Mouse (Mus musculus) heart, embryonic 12.5 days (tissue): ENCODE data around the gene Gm42417. TPM values are rescaled to one million over a fixed set of nuclear protein-coding genes. Genes with fewer than 3 reads are reported as not detected.

Experiments used
- ATAC-seq: fragments of 200-750 bp; cut with Nextera tagmentation; 2 replicates; pipeline ENCODE4 v1.8.0; 2017; ENCODE audit warnings: moderate TSS enrichment, moderate library complexity; ENCODE audit not compliant: insufficient number of reproducible peaks, low FRiP score
- H3K27ac ChIP-seq: fragments of 300-500 bp; sonication (generic); 2 replicates; pipeline ENCODE4 v1.5.1; 2016; ENCODE audit warnings: mild to moderate bottlenecking, moderate library complexity; ENCODE audit not compliant: poor library complexity, severe bottlenecking
- H3K27me3 ChIP-seq: fragments of 300-500 bp; sonication (generic); replicated peaks from 2 replicates; pipeline ENCODE4 v1.6.1; 2016; ENCODE audit warnings: mild to moderate bottlenecking, moderate library complexity
- H3K36me3 ChIP-seq: fragments of 300-500 bp; sonication (generic); 2 replicates; pipeline ENCODE4 v1.6.1; 2016; ENCODE audit warnings: mild to moderate bottlenecking, moderate library complexity
- H3K4me1 ChIP-seq: fragments of 300-500 bp; sonication (generic); replicated peaks from 2 replicates; pipeline ENCODE4 v1.6.1; 2016; ENCODE audit warnings: mild to moderate bottlenecking
- H3K4me2 ChIP-seq: fragments of 300-500 bp; sonication (generic); 2 replicates; pipeline ENCODE4 v1.6.1; 2016; ENCODE audit warnings: mild to moderate bottlenecking, moderate library complexity
- H3K4me3 ChIP-seq: fragments of 300-500 bp; sonication (generic); 2 replicates; pipeline ENCODE4 v1.5.1; 2016; ENCODE audit warnings: mild to moderate bottlenecking
- H3K9ac ChIP-seq: fragments of 300-500 bp; sonication (generic); 2 replicates; pipeline ENCODE4 v1.6.1; 2016; ENCODE audit warnings: mild to moderate bottlenecking, moderate library complexity
- H3K9me3 ChIP-seq: fragments of 300-500 bp; sonication (generic); replicated peaks from 2 replicates; pipeline ENCODE4 v1.6.1; 2016; ENCODE audit warnings: mild to moderate bottlenecking, moderate library complexity
- WGBS: fragments of 180-500 bp; shearing (Covaris S2); methylation state at CpG from one replicate; pipeline ENCODE4 v1.1.7; 2016; 5-methylcytosine and 5-hydroxymethylcytosine counted together
- polyA plus RNA-seq: library from polyadenylated mRNA; unstranded; fragments of >200 nt; fragmentation: Nextera tagmentation; extraction: Ambion mirVana; gene quantifications from 2 replicates; pipeline ENCODE4 v1.2.1, GENCODE M21; 2016

Gene Gm42417
- polyA plus RNA-seq, 1 experiment from 2014 or later: 0.40 TPM

DNA sequence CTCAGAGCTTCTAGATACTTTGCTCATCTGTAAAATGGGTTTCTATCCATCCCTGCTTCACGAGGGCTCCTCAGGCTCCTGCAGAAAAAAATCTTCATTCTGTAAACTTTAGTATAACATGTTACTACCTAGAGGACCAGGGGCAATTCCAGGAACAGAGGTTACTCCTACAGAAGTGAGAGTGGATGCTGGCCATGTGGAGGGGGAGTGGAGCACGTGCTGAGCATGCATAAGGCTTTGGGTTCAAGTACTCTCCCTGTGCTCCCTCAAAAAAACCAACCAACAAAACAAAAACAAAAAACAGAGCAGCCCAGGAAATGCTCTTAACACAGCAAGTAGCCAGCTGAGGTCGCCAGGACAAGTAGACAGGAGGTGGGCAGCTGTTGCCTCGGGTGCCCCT, 24.4 kb upstream of the Gm42417 start:
- H3K4me3 ChIP-seq: no peak overlapping the region
- H3K9ac ChIP-seq: no peak overlapping the region
- no peaks in the 10 kb centered on the region for H3K9me3 ChIP-seq
- no peaks in the 10 kb centered on the region for H3K36me3 ChIP-seq
- H3K27me3 ChIP-seq: no peaks in the 10 kb centered on the region
- no peak for ATAC-seq
- H3K4me2 ChIP-seq: no peak overlapping the region
- H3K4me1 ChIP-seq: peaks cover 86% of the 10 kb centered on the region
- 69% methylated on average over 4 of the region's 4 CpGs for WGBS
- no peak overlapping the region for H3K27ac ChIP-seq

DNA sequence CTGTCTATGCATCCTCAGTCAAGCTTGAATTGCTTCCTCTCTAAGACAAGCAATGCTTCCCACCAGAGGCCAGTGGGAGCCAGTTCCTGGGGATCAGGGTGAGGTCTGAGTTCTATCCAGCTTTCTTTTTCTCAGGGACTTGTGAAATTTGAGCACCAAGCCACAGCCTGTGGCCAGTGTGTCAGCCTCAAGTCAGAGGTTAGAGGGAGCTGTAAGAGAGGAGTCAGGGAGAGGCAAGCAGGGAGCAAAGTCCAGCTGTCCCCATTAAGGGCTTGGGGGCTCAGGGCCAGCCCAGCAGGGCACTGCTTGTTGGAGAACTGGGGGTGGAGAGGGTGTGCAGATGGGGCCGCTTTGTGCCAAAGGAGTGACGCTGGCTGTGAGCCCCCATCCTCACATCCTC, 24.0 kb upstream of the Gm42417 start:
- H3K36me3 ChIP-seq: no peaks in the 10 kb centered on the region
- H3K9me3 ChIP-seq: no peaks in the 10 kb centered on the region
- ATAC-seq: no peak
- no peaks in the 10 kb centered on the region for H3K27me3 ChIP-seq
- H3K27ac ChIP-seq: 0 out of 2 replicates have a peak overlapping the region, but pooled peaks have one; percentile 0
- 83% methylated on average over 2 of the region's 2 CpGs for WGBS
- H3K4me3 ChIP-seq: no peak overlapping the region
- H3K4me1 ChIP-seq: peaks cover 85% of the 10 kb centered on the region
- H3K4me2 ChIP-seq: 0 out of 2 replicates have a peak overlapping the region, but pooled peaks have one; percentile 9
- H3K9ac ChIP-seq: no peak overlapping the region

DNA sequence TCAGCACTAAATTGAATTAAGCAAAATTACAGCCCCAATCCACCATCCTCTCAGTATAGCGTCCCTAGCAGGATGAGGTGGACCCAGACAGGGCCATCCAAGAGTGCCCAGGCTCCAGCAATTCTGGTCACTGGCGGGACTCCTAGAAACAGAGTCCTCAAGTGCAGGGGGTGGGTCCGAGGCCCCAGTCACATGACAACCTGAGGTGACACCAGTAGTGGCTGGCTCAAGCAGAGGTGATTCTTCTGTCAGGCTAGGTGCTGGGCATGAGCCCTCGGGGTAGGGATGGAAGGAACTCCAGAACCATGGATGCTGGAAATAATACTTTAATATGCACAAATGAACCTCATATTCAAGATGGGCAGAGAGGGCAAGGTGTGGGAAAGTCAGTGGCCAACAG, 23.2 kb upstream of the Gm42417 start:
- H3K9ac ChIP-seq: no peak overlapping the region
- no peak overlapping the region for H3K4me3 ChIP-seq
- no peaks in the 10 kb centered on the region for H3K9me3 ChIP-seq
- ATAC-seq: no peak
- H3K27ac ChIP-seq: 0 out of 2 replicates have a peak overlapping the region, but pooled peaks have one; percentile 0
- 49% methylated on average over 4 of the region's 4 CpGs for WGBS
- no peaks in the 10 kb centered on the region for H3K27me3 ChIP-seq
- H3K36me3 ChIP-seq: no peaks in the 10 kb centered on the region
- H3K4me1 ChIP-seq: peaks cover 81% of the 10 kb centered on the region
- no peak overlapping the region for H3K4me2 ChIP-seq

GRCm38 (mm10) chr1:36560903-36561302, 21.7 kb upstream of the Gm42417 start:
- Histone ChIP-seq H3K36me3 (no peaks in the 10 kb centered on the region), H3K9me3 (no peaks in the 10 kb centered on the region), H3K27ac (no peak overlapping the region), H3K4me2 (no peak overlapping the region), H3K4me1 (peaks cover 70% of the 10 kb centered on the region), H3K27me3 (no peaks in the 10 kb centered on the region), H3K4me3 (no peak overlapping the region), H3K9ac (no peak overlapping the region)
- no peak for ATAC-seq
- WGBS: 44% methylated on average over 6 of the region's 6 CpGs

DNA sequence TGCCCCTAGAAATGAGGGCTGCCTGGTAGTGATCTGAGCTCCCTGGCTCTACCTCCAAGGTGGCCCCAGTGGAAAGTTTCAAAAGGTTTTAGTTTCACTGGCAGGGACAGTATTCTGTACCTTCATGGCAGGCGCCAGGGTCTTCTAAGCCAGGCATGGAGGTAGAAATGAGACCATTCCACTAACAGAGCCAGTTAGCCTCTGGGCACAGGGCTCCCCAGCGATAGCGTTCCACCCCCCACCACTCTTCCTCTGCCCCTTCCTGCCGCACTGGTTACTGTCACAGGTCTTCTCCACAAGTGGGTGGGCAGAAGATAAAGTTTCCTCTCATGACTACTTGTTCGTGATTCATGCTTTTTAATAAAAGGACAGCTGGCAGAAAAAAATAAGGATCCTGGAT, 20.7 kb upstream of the Gm42417 start:
- Histone ChIP-seq H3K4me2 (peak overlapping the region; percentile 93; the same call in 1 of the 2 replicates), H3K9ac (no peak overlapping the region), H3K27me3 (no peaks in the 10 kb centered on the region), H3K36me3 (peaks cover 5% of the 10 kb centered on the region), H3K9me3 (no peaks in the 10 kb centered on the region), H3K27ac (no peak overlapping the region), H3K4me3 (no peak overlapping the region), H3K4me1 (peaks cover 73% of the 10 kb centered on the region)
- no peak for ATAC-seq
- 48% methylated on average over 5 of the region's 5 CpGs for WGBS

- Histone ChIP-seq H3K4me3 (peak overlapping the region; percentile 73; the same call in 1 of the 2 replicates), H3K27ac (peak overlapping the region; percentile 97; the same call in 1 of the 2 replicates), H3K9ac (no peak overlapping the region), H3K36me3 (peaks cover 11% of the 10 kb centered on the region), H3K4me1 (peaks cover 73% of the 10 kb centered on the region), H3K27me3 (no peaks in the 10 kb centered on the region), H3K4me2 (peak overlapping the region; percentile 93), H3K9me3 (no peaks in the 10 kb centered on the region)
- 7% methylated on average over 4 of the region's 4 CpGs for WGBS
- no peak for ATAC-seq
Observed at GRCm38 (mm10) chr1:36559256-36559655, 20.0 kb upstream of the Gm42417 start.

DNA sequence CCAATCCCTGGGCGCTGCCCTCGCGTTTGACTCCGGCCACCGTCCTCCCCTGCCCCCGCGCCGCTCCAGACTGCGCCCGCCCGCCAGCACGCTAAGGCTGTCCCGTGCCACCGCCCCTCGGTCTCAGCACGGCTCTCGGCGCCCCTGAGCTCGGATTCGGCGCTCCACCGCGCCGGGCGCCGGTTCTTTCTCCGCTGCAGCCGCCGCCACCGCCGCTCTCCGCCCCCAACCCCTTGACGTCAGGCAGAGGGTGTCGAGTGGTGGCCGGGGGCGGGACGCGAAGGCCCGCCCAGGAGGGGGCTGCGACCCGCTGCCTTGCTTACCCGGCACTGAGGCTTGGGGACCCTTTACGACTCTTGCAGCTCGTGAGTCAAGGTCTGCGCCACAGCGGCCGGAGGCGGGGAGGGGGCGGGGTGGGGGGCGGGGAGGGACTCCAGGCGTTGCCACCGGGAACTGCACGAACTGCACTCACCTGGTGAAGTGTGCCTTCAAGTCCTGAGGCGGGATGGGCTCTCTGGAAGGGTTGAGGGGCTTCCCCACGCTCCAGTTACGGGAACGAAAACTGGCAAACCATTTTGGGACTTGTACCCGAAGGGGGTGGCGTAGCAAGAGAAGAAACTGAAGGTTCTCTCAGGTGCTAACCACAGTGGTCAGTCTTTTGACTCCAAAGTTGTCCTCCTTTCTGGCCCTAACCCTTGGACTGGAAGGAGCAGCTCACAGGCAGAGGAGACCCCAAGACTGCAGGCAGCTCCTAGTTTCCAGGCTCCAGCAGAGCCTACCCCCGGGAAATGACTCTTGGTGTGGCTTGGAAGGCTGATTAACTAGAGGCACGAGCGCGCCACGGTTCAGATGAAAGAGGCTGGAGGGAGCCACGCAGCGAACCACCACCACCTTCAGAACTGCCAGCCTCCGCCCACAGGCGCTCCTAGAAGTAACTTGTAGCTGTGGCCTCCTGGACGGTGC, 19.1 kb upstream of the Gm42417 start, which contains the start of gene Sema4c:
TSS of gene Sema4c (minus strand) at position 319 of the 963 bp plus-strand sequence.
- peak within 1 kb of the TSS; percentile 94 for H3K9ac ChIP-seq
- peak; percentile 62 for ATAC-seq
- peaks cover 68% of the 10 kb centered on the region for H3K4me1 ChIP-seq
- under 1% methylated on average over 69 of the region's 69 CpGs for WGBS
- H3K9me3 ChIP-seq: no peaks in the 10 kb centered on the region
- H3K27ac ChIP-seq: peak within 1 kb of the TSS; percentile 97
- H3K4me3 ChIP-seq: peak within 1 kb of the TSS; percentile 73
- peak within 1 kb of the TSS; percentile 93 for H3K4me2 ChIP-seq
- H3K27me3 ChIP-seq: no peaks in the 10 kb centered on the region
- H3K36me3 ChIP-seq: peaks cover 20% of the 10 kb centered on the region

GRCm38 (mm10) chr1:36557457-36558011, 18.3 kb upstream of the Gm42417 start:
- H3K4me1 ChIP-seq: peaks cover 60% of the 10 kb centered on the region
- ATAC-seq: peak; percentile 82
- under 1% methylated on average over 48 of the region's 48 CpGs for WGBS

DNA sequence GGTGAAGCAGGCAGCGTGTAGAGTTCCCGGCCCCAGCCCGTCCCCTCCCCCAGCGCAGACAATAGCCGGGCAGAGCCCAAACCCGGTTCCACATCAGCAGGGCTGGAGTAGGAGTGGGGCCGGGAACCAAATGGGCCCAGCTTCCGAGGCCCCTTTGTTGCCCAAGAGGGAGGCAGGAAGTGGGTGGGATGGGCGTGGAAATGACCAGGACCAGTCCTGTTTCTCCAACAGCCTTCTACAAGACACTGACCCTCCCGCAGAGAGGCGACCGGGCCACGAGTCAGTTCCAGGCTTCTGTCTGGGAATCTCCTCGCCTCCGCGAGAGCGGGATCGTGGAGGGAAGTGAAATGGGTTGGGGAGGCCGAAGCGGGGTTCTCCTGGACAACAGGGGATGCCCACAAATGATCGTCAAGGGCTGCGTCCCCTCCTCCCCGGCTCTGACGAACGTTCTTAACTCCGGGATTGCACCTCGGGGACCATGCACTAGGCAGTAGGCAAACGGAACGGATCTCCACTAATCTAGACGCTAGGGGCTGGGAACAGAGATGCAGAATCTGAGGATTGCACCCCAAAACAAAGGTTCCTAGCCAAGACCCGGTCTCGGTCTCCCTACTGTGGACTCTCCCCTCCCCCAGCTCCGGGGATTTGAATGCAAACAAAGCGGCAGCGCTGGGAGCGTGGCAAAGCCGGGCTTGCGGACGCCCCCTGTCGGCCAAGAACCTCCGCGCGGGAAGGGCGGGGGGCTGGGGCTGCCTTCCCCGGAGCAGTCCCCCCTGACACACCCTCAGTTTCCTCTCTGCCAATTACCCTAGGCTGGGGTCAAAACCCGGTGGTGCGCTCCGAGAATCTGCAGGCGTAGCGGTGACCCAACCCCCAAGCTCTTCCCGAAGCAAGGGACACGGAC, 17.6 kb upstream of the Gm42417 start:
- peaks cover 36% of the 10 kb centered on the region for H3K36me3 ChIP-seq
- H3K9ac ChIP-seq: peak overlapping the region; percentile 94
- peak overlapping the region; percentile 93 for H3K4me2 ChIP-seq
- WGBS: under 1% methylated on average over 51 of the region's 52 CpGs
- H3K27ac ChIP-seq: peak overlapping the region; percentile 97
- H3K4me3 ChIP-seq: peak overlapping the region; percentile 73
- ATAC-seq: peak; percentile 71
- peaks cover 52% of the 10 kb centered on the region for H3K4me1 ChIP-seq
- H3K9me3 ChIP-seq: no peaks in the 10 kb centered on the region
- H3K27me3 ChIP-seq: no peaks in the 10 kb centered on the region

More at GRCm38 (mm10) chr1:36557457-36558011, 18.3 kb upstream of the Gm42417 start:
- peak overlapping the region; percentile 93 for H3K4me2 ChIP-seq
- H3K27ac ChIP-seq: peak overlapping the region; percentile 97
- H3K9me3 ChIP-seq: no peaks in the 10 kb centered on the region
- peaks cover 28% of the 10 kb centered on the region for H3K36me3 ChIP-seq
- H3K27me3 ChIP-seq: no peaks in the 10 kb centered on the region
- H3K9ac ChIP-seq: peak overlapping the region; percentile 94
- H3K4me3 ChIP-seq: peak overlapping the region; percentile 73

- peak overlapping the region; percentile 93 for H3K4me2 ChIP-seq
- no peaks in the 10 kb centered on the region for H3K9me3 ChIP-seq
- H3K4me3 ChIP-seq: peak overlapping the region; percentile 73
- H3K9ac ChIP-seq: peak overlapping the region; percentile 94
- ATAC-seq: no peak
- peak overlapping the region; percentile 97 for H3K27ac ChIP-seq
- peaks cover 43% of the 10 kb centered on the region for H3K4me1 ChIP-seq
- H3K27me3 ChIP-seq: no peaks in the 10 kb centered on the region
- WGBS: 5% methylated on average over 8 of the region's 8 CpGs
- H3K36me3 ChIP-seq: peaks cover 45% of the 10 kb centered on the region
Observed at GRCm38 (mm10) chr1:36555798-36556395, 16.7 kb upstream of the Gm42417 start.
